Mouse (Mus musculus) lung, postnatal 4 days (tissue): ENCODE measurements around the gene Fgfr2.

Source experiments
- DNase-seq, 2 experiments: peaks; one replicate each; pipeline ENCODE4 v3.0.0; 2021

Gene Fgfr2

DNA sequence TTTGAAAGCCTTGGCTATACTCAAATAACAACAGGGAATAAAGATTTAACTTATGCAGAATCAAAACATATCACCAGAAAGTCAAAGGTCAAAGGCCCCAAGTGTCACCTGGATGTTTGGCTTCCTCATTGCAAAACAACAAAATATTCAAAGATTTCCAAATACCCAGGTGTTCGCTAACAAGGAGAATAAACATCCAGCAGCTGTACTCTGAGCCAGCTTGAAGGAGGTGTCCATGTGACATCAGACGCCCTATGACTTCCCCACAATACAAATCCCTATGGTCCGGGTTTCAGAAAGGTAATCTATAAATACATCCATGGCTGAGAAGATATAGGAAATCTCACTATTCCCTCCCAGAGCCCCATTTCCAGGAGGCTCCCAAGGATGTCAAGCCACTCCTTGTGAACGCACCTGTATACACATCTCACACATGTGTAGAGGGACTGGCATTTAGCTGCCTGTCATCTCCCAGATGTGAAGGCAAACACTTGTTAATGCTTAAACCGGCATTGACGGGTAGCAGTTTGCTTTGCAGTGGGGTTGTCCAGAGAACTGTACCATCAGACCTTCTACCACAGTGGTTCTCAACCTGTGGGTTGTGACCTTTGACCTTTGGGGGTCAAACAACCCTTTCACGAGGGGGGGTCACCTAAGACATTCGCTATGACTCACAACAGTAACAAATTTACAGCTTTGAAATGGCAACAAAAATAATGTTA lies 2900.4 kb downstream of the Fgfr2 start:
- no peak for DNase-seq

GRCm38 (mm10) chr7:130221661-130222387 lies 2901.3 kb downstream of the Fgfr2 start:
- DNase-seq, result no peak

- DNase-seq, result no peak
Measured at GRCm38 (mm10) chr7:130220627-130221026, 2902.5 kb downstream of the Fgfr2 start.

- peak; percentile 21 to 44 for DNase-seq
Measured at GRCm38 (mm10) chr7:130219844-130220243, 2903.3 kb downstream of the Fgfr2 start.

DNA sequence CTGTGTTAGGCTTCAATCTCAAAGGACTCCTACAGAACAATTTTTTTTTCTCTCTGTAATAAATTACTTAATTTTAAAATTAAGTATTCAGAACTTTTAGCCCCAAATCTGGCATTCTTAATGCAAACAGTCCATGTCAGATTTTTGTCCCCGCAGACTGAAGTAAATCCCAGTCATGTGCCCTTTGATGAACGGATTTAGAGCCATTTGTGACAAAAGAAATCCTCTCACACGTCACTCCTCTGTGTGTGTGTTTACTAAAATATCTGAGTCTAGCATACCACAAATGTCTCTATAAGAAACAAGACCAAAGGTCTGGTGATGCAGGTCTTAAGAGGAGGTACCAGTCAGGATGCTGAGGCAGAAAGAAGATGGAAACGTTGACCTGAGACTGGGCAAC lies 2906.9 kb downstream of the Fgfr2 start:
- no peak for DNase-seq

- peak; percentile 74 to 85 for DNase-seq
Measured at GRCm38 (mm10) chr7:130215348-130216252, 2907.6 kb downstream of the Fgfr2 start.

GRCm38 (mm10) chr7:130213156-130213555 lies 2910.0 kb downstream of the Fgfr2 start:
- no peak for DNase-seq

DNA sequence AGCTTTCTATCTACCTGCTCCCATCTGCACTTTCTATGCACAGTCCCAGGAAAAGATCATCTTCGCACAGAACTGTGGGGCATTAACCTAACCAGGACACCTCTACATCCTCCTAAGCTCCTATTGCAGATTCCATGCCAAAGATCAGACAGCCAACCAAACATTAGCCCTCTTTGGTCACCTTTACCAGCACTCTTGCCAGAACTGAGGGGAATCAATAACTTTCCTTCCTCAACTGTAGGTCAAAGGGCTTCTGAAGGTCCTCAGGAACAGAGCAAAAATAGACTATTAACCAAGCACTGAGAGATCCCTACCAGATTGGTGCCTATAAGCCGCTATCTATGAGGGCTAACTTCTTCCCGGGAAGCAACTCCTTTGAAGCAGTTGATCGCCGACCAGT lies 2911.7 kb downstream of the Fgfr2 start:
- no peak for DNase-seq

- no peak for DNase-seq
Measured at GRCm38 (mm10) chr7:130208601-130209000, 2914.5 kb downstream of the Fgfr2 start.

DNA sequence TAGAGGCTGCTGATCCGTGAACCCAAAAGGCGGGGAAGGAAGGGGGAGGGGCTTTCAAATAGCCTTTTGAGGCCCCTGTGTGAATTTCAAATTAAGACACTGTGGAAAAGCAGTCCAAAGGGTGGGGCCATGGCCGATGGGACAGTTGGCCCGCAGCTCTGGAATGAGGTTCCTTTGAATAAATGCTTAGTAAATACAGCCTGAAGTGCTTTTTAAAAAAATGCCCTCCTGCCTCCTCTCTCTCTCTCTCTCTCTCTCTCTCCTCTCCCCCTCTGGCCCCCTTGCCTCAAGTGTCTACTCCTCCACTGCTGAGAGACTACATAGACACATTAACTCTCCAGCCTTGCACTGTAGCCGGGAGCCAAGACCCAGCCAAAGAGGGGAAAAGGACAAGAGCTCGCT lies 2917.0 kb downstream of the Fgfr2 start:
- peak; percentile 17 to 42 for DNase-seq

GRCm38 (mm10) chr7:130205140-130205539 lies 2918.0 kb downstream of the Fgfr2 start:
- DNase-seq, result no peak

DNA sequence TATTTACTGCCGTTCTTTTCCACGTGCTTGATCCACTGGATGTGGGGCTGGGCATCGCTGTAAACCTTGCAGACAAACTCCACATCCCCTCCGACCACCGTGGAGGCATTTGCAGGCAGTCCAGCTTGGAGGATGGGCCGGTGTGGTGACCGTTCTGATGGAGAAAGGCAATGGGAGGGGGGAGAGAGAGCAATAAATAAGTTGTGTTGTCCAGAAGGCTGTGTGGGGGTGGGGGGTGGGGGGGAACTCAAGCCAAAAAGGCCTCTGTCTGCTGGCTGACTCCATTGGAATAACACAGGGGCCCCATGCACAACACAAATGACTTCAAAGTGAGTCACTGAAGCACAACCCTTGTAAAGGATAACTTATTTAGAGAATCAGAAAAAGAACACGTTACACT lies 2922.1 kb downstream of the Fgfr2 start:
- no peak for DNase-seq

- DNase-seq, result no peak
Measured at GRCm38 (mm10) chr7:130199951-130200350, 2923.2 kb downstream of the Fgfr2 start.

DNA sequence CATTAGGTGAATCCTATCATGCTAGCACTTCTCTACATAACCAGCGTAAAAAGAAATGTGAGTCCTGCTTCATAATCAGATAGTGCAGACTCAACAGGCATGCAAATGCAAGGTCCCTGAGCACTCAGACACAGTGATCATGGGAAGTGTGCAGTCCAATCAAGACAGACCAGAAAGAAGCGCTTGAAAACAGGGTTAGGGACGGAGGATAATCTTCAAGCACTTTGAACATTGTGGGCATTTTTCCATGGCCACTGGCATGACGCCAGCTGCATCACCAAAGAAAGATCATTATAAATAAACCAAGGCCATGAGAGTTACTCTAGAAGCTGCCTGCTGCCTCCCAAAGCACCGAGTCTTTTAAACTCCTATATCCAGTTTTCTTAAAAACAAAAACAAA lies 2923.8 kb downstream of the Fgfr2 start:
- DNase-seq, result peak in 1 of 2 experiments; percentile 23

- no peak for DNase-seq
Measured at GRCm38 (mm10) chr7:130195081-130195480, 2928.1 kb downstream of the Fgfr2 start.

DNA sequence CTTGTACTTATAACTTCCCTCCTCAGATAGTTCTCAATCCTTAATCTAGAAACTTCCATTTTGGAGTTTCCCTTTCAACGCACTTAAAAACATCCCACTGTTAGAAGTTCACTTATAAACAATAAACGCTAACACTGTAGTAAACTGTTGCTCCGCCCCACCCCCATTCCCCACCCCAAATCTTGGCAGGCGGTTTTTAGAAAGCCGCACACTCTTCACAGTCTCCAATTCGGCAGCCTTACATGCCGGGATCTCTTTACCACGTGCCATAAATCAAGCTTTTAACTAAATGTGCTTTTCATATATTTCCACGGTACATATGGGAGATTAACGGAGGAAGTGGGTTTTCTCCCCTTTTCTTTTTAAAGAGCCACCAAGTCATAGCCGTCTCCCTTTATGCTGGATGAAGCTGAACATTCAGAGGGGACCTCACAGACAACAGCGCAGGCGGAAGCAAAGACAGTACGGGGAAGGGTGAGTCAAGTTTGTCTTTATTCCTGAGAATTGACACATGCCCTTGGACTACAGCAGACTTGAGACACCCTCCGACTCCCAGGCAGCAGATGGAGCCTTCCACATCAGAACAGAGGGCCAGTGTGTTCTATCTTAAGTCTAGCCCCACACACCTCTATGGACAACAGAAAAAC lies 2932.7 kb downstream of the Fgfr2 start:
- no peak for DNase-seq

- DNase-seq, result no peak
Measured at GRCm38 (mm10) chr7:130189901-130190300, 2933.2 kb downstream of the Fgfr2 start.

GRCm38 (mm10) chr7:130188108-130188507 lies 2935.0 kb downstream of the Fgfr2 start:
- no peak for DNase-seq

- DNase-seq, result no peak
Measured at GRCm38 (mm10) chr7:130184864-130185263, 2938.3 kb downstream of the Fgfr2 start.

DNA sequence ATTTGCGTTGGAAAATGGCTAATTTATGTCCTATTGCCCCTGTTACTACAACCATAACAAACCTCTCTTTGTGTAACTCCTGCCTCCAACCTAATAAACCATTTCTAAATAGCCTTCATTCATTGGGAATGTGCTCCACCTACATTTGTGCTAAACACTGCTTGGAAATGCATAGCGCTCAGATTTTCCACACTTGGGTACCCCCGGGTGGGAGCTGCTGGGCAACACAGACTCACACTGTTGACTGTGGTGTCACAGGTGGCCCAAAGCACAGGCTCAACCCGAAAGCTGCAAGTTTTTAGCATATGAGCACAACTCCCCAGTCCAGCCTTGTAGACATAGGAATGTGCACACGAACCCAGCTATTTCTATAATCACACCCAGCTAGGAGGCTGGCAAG lies 2939.2 kb downstream of the Fgfr2 start:
- no peak for DNase-seq

GRCm38 (mm10) chr7:130182551-130182950 lies 2940.6 kb downstream of the Fgfr2 start:
- no peak for DNase-seq

DNA sequence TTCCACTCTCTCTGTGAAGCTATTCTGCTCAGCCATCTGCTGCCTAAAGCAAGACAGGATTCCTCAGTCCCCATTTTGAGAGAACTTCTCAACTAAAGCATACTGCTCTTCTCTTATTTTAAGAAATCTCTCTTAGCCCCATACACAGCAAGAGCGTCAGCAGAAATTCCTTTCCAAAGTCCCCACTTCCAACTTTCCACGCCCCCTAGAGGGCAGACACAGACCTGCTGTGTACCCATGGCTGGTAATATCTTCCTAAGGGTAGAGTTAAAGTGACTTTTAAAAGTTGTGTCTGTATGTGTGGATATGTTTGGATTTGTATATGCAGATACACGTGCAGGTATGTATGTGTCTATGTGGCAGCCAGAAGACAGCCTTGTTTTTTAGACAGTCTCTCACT lies 2944.2 kb downstream of the Fgfr2 start:
- DNase-seq, result peak in 1 of 2 experiments; percentile 28

GRCm38 (mm10) chr7:130177009-130177408 lies 2946.1 kb downstream of the Fgfr2 start:
- peak in 1 of 2 experiments; percentile 51 for DNase-seq
